Mouse (Mus musculus): ENCODE data around the gene Ehd4. TPM values are rescaled to one million over a fixed set of nuclear protein-coding genes. Genes with fewer than 3 reads are reported as not detected.
A peak's percentile ranks its signal among the peaks of the same experiment; 100 is the strongest.

Gene Ehd4
- total RNA-seq, 2 experiments from 2014 or later = 514 to 538 TPM

DNA sequence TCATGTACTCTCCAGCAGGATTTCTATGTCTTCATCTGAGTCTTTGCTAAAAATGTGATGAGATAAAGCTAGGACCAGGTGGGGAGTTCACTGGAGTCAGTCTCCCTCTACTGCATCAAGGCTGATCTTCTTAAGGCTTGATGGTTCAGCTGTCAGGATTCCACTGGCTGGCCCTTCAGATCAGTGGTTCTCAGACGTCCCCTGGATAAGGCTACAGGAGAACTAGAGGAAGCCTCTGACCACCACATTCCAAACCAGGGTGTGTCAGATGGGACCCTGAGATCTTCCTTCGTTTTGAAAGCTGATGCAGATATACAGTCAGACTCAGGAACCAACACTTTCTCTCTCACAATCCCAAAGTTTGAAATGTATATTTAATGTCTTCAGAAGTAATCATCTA lies 7.0 kb downstream of the Ehd4 start:
- intact Hi-C loops (cut with DNase I) = no loop called here
- DNase-seq = no peak

DNA sequence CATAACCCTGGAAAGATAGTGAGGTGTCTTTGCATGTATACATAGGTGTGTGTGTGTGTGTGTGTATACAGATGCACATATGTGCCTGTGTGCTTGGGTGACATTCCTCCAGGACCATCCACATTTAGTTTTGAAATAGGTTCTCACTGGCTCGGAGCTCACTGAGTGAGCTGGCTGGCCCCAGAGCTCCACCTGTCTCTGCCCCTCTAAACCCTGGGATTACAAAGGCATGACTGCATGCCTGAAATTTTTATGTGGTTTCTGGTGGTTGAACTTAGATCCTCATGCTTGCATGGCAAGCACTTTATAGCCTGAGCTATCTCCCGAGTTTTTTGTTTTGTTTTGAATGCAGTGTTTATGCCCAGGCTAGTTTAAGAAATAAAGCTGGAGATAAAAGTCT lies 7.9 kb downstream of the Ehd4 start:
- intact Hi-C loops (cut with DNase I) = no loop called here
- no peak for DNase-seq

DNA sequence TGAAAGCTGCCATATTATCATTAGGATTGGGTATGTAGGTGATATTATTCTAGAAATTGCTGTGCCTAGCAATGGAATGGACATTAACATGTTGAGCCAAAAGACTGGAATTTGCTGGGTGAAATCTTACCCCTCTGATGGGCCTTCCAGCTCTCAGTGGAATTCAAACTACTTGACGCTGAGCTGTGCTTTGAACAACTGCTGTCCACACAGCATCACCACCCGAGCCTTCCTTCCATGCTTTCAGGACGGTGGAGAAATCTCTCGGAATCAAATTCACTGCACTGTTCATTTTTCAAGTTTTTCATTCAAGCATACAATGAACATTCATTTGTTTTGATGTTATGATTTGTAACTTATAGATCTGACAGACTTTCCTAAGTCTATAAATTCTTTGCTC lies 10.0 kb downstream of the Ehd4 start:
- intact Hi-C loops (cut with DNase I) = no loop called here
- DNase-seq = no peak

DNA sequence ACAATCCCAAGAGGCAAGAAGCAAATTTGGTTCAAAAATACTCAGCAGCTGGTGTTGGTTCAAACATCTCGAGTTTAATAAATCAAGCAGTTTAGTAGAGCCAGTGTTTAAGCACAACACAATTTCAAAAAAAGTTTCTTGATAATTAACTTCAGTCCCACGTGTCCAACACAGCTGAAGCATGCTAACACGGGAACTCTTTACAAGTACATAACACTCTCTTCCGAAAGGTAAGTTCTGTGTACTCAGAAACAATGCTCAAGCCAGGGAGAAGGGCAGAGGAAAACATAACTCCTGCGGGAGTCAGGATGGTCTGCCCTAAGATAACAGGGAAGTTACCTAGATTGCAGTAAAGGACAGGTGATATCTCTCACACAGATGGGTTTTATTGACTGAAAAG lies 12.1 kb downstream of the Ehd4 start:
- intact Hi-C loops (cut with DNase I) = no loop called here
- DNase-seq = no peak

DNA sequence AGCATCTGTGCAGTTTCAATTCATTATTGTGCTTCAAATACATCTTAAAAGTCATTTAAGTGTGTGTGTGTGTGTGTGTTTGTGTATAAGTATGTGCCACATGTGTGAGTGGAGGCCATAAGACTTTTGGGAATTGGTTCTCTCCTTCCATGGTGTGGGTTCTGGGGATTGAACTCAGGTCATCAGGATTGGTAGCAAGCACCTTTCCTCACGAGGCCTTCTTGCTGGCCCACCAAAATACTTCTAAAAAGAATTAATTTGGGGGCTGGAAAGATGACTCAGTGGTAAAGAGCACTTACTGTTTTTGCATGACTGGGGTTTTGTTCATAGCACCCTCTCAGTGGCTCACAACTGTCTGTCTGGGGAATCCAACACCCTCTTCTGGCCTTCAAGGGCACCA lies 12.7 kb downstream of the Ehd4 start:
- intact Hi-C loops (cut with DNase I) = no loop called here
- DNase-seq = no peak

DNA sequence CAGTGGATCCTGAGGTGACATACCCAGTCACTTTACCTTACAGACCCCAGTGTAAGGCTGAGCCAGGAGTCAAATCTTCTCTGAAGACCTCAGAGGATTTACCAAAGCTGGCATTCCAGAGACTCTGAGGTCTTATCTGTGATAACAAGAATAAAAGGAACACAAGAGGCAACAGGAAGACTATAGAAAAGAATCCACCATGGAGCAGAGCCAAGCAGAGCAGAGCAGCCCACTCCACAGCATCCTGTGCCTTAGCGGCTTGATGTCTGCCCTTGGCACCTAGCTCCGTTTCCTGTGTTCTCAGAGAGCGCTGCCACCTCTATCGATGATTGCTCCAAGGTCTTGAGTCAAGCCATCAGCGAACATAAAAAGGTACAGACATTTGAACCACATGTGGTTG lies 14.1 kb downstream of the Ehd4 start:
- intact Hi-C loops (cut with DNase I) = no loop called here
- no peak for DNase-seq

DNA sequence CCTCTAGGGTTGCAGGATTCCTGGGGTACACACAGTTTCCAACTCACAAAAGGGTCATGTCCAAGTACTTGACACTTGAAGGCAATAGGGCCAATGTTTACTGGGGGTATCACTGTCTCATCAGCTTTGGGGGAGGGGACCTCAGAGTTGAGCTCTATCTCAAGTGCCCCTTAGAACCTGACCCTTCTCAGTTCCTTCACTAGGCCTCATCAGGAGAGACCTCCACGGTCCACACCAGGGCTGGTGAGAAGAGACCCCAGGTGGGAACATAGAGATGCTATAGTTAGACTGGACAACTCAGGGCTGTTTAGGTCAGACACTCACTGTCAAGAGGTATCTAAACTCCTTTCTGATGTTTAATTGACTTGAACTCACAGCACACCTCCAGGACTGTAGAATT lies 15.3 kb downstream of the Ehd4 start:
- intact Hi-C loops (cut with DNase I) = no loop called here

DNA sequence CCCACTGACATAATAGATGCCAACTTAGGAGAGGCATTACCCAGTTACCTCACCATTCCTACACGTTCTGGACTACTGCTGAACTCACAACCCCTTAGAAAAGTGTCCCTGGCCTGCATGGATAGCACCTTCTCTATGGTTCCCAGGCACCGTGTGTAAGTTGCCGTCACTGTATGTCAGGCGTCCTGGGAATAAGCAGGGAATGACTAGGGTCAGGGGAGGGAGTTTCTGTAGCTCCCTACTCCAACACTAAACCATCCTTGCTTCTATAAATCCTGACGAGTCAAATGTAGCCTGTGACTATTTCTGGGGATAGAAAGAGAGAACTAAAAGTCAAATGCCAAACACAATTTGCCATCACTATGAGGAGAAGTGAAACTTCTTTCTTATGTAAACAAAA lies 17.1 kb downstream of the Ehd4 start:
- DNase-seq = no peak
- intact Hi-C loops (cut with DNase I) = no loop called here

More for the DNA sequence above, 15.3 kb downstream of the Ehd4 start:
- no peak for DNase-seq

DNA sequence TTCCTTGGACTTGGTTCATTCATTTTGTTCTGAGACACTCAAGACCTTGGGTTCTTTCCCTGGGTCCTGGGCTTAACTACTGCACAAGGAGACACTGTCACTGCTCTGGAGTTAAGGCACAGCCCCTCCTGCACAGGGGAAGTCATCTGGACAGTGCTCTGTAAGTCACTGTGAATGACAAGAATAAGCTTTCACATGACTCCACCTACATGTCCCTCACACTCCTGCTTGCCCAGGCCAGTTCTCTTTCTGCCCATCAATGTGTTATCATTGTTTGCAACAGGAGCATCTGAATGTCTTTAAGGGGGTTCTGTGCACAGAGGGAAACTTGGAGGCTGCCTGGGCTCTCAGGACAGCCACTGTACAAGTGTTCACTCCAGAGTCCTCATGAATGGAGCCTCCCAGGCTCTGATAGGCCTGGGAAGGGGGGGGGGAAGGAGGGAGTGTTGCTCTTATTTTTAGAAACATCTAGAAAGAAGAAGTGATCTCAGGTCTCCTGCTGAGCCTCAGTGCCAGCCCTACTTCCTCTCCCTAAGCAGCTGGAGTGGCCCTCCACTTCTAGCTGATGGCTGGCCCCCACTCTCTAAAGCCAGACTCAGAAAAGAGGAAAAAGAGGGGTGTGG lies 19.8 kb downstream of the Ehd4 start:
- intact Hi-C loops (cut with DNase I) = no loop called here

DNA sequence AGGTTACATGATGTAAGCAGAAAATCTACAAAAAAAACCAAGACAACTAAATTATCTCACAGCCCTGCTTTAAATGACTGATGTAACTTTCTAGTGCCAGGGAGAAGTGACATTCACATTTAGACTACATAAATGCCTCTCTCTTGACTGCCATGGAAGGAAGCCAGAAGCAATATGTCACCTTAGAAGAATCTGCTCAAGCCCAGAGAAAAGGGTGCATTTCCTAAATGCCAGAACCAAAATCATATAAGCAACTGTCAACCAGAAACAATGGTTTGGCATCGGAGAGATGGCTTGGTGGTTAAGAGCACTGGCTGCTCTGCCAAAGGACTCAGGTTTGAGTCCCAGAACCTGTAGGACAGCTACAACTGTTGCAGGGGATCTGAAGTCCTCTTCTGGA lies 22.5 kb downstream of the Ehd4 start:
- intact Hi-C loops (cut with DNase I) = no loop called here
- no peak for DNase-seq

More for the DNA sequence above, 19.8 kb downstream of the Ehd4 start:
- peak; percentile 51 to 68 for DNase-seq

DNA sequence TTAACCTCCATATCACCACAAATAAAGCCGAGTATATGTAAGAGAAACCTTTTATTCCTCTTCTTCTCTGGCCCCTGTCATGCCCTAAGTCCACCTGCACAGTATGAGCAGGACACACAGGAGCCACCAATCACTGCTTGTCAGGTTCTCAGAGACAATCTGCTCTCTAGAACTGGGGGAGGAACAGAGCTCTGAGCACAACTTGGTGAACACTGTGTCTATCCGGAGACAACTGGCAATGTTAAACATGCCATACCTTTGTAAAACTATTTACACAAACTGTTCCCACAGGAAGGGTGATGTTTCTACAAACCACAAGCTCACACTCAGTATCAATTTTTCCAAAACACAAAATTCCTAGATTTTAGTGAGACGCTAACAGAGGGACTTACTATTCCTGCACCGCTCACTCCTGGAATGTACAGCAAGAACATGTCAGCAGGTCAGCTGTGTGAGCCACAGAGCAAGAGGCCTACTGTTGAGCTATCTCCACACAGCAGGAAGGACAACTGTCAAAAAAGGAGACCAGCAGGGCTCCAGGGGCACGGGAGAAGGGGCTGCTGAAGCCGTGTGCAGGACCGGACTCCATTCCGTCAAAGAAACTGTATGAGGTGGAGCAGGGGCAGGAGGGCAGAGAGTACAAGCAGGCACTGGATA lies 25.0 kb downstream of the Ehd4 start:
- no peak for DNase-seq
- intact Hi-C loops (cut with DNase I) = loop anchor here (2.0 kb wide), 2 partner anchors 19 to 23 kb away; no protein-coding TSS in a partner anchor

DNA sequence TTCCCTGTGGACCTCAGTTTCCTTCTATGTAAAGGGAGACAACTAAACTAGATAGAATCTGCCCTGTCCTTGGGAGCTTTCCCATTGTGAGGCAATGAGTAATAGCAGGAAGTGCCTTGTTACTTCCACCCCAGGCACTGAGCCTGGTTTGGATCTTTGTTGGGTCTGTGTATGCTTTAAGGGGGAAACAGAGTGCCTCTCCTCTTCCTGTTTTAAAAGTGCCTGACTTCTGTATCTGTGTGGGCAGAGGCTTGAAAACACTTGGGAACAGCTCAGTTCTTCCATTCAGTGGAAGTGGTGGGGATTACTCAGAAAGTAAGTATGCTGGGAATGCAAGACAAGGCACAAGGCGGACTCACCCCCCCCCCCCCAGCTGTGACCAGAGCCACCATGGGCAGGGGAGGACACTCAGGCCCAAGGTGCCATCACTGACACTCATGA lies 25.8 kb downstream of the Ehd4 start:
- DNase-seq = peak; percentile 65 to 71
- intact Hi-C loops (cut with DNase I) = loop anchor here (2.0 kb wide), 2 partner anchors 18 to 24 kb away; no protein-coding TSS in a partner anchor

DNA sequence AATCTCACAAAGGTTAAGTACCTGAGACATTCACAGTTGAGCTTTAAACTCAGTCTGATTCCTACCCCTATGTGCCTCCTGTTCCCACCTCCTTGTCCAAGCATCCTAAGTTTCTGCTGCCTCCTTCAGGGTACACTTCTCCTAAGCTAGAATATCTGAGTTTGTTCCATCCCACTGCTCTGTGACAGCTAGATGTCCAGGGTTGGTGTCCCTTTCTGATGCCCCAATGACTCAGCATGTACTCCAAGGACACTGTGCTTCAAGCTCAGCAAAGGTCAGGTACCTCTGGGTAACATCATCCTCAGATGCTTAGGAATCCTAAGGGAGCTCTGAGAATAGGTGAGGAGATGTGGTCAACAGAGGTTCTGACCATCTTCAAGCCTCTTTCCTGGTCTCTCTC lies 26.4 kb downstream of the Ehd4 start:
- intact Hi-C loops (cut with DNase I) = loop anchor here (2.0 kb wide), 2 partner anchors 17 to 25 kb away; no protein-coding TSS in a partner anchor
- DNase-seq = no peak

DNA sequence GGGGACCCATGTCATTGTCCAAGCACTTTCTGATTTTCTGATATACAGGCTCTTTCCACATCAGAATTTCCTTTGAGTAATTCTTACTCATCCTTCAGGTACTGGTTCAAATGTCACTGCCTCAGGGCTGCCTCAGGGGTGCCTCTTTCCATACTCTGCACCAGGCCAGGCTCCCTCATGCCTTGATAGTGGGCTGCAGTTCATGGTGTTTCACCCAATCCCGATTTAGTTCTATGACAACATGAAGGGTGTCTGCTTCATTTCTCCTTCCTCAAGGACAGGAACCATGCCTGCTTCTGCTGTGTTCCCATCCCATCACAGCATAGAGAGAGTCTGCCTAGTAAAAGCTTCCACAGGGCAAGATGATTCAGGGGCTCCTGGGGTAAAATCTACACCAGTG lies 27.5 kb downstream of the Ehd4 start:
- no peak for DNase-seq
- intact Hi-C loops (cut with DNase I) = no loop called here

DNA sequence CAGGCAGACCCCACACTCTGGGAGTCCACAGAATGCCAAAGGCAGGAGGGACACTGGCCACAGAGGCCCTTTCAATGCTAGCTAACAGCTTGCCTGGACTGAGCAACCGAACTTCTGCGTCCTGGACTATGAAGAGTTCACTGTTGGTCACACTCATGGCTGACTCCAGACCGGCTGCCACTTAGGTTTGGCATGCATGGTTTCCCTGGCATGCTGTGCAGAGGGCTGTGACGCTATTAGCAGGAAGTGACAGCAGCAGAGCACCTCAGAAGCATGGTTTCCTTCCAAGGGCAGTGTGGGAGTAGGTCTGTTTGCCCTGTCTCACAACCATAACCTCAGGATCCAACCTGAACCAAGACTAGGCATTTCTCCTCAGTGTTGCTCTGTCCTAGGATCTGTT lies 28.0 kb downstream of the Ehd4 start:
- DNase-seq = peak; percentile 60 to 67
- intact Hi-C loops (cut with DNase I) = no loop called here

DNA sequence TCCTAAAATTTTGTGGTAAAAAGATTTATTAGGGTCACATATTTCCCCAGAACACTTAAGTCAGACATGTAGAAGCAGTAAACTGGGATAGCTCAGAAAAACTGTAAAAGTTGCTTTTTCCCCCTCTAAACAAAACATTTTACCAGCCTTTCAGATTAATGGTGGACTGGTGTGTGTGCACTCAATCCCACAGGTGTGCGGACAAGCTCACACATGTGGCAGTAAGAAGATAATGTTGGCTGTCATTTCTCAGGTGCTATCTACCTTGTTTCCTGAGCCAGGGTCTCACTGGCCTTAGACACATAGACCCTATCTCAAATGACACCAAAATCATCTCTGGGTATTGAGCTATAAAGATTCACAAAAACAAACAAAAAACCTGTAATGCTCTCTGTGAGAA lies 28.9 kb downstream of the Ehd4 start:
- intact Hi-C loops (cut with DNase I) = loop anchor here (2.0 kb wide), 1 partner anchor 25 kb away; no protein-coding TSS in a partner anchor
- no peak for DNase-seq

DNA sequence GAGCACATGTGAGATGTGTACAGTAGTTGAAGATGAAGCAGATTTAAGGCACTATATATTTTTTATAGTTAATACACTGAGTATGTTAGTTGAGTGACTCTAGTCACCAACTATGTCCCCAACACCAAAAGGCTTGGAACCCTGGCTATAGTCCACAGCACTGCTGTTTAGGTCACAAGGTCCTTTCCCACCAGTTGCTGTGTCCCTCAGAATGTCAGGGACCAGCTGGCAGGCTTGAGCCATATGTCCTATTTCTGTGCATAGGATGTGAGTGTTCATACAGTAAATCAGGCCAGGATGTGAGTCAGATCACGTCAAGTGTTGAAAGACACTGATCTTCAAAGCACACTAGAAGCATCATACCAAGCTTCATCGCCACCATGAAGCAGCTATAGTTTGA lies 29.5 kb downstream of the Ehd4 start:
- intact Hi-C loops (cut with DNase I) = loop anchor here (2.0 kb wide), 1 partner anchor 24 kb away; no protein-coding TSS in a partner anchor
- no peak for DNase-seq

DNA sequence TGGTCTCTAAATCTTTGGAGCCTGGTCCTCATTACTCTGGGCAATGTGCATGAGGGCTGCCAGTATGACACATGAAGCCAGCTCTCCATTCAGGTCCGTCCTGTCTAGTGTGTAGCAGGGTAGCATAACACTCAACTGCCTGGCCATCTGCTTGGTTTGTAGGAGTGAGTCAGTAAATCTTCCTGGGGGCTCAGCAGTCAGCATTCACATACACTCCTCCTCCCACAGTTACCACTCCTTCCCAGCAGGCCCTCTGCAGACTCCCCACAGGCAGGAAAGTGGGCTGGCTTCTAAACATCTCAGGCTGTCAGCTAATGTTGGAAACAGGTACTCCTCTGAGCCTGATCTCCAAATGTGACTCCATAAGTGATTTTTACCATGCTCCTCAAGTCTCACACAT lies 30.3 kb downstream of the Ehd4 start:
- intact Hi-C loops (cut with DNase I) = loop anchor here (2.0 kb wide), 1 partner anchor 23 kb away; no protein-coding TSS in a partner anchor
- DNase-seq = no peak

DNA sequence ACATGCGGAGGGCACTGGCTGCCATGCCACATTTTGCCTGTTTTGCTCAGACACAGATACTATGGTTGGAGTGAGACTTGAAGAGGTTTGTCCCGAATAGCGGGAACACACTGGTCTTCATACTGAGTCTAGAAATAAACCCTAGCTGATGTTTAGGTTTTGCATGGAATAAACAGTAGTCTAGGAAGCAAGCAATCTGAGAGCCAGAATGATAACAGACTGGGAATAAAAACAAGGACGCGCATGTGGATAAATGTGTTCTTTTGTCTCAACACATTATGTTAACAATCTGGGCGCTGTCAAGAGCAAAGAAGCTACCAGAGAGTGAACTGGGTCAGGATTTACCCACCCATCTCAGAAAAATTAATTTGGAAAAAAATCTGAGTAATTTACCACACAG lies 31.4 kb downstream of the Ehd4 start:
- no peak for DNase-seq
- intact Hi-C loops (cut with DNase I) = no loop called here

DNA sequence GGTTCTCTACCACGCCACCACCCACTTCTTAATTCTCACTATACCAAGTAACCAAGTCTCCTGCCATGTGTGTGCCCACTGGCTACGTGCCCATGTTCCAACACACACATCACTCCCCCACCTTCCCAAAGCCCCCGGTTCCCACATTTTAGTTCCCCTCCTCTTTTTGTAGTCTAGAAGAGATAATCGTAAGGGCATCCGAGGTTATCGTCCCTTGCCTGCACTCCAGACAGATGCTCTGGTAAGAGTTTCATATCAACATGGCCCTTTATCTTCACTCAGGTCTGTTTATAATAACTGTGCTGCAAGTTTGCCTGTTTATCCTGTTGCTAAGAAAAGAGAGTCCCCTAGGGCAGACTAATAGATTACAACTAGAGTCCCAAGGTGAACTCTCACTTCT lies 37.1 kb downstream of the Ehd4 start:
- no peak for DNase-seq
- intact Hi-C loops (cut with DNase I) = no loop called here

DNA sequence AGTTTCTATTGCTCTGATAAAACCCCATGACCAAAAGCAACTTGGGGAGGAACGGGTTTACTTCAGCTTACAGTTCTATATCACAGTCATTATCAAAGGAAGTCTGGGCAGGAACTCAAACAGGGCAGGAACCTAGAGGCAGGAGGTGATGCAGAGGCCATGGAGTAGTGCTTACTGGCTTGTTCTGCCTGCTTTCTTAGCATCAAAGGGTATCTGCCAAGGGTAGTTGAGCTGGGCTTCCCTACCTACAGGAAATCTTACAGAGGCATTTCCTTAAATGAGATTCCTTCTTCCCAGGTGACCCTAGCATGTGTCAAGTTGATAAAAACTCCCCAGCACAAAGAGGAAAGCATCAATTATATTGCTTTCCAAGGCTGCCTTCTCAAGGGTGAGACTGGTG lies 38.0 kb downstream of the Ehd4 start:
- intact Hi-C loops (cut with DNase I) = no loop called here

DNA sequence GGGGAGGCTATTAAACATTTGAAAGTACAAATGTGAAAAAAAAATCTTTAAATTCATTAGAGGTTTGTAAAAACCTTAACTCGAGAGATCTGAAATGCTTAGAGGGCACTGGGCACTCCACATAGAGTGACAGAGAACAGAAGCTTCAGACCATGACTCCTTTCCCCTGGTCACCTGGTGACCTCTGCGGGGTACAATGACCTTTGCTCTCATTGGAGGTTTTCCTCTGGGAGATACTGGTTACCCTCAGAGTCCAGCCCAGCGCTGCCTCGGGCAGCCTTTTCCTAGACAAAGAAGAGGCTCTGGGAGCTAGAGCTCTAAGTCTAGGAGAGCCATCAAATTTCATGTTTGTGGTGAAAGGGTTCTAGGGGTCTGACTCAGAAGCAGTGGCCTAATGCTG lies 39.4 kb downstream of the Ehd4 start:
- DNase-seq = no peak
- intact Hi-C loops (cut with DNase I) = no loop called here

More for the DNA sequence above, 38.0 kb downstream of the Ehd4 start:
- no peak for DNase-seq
